Comparison of ENCODE assay signal across 25 mouse cellular contexts in genomic region chr5:49149684-49150083, GRCm38 (mm10).
DNase-seq lines count a peak whose midpoint lies in the region; ATAC-seq and TF ChIP-seq lines count a peak whose summit lies in the region.
"Had no signal": no experiment of that assay in that cellular context is flagged by ENCODE, and none has a peak within 500 bp of the region (broad histone marks: within the 10 kb centered on the region; RNA-seq: fewer than 3 reads in every experiment).

No protein-coding gene starts in this region.

- H3K27ac ChIP-seq in forebrain, embryonic 14.5 days (ENCODE audit: low read depth, low read length): no peak overlapping the region
- H3K27ac ChIP-seq in forebrain, embryonic 11.5 days (ENCODE audit: low read depth, low read length): no peak overlapping the region
- H3K27ac ChIP-seq in hindbrain, postnatal 0 days: no peak overlapping the region
- H3K27ac ChIP-seq in hindbrain, embryonic 13.5 days: no peak overlapping the region
- H3K27ac ChIP-seq in liver, postnatal 0 days (ENCODE audit: low read depth): no peak overlapping the region
- H3K27ac ChIP-seq: embryonic facial prominence, embryonic 10.5 days; embryonic facial prominence, embryonic 13.5 days; heart, embryonic 15.5 days; hindbrain, embryonic 10.5 days; hindbrain, embryonic 14.5 days had no signal

- H3K4me2 ChIP-seq in forebrain, embryonic 14.5 days (ENCODE audit: low read length): no peak overlapping the region
- H3K4me2 ChIP-seq in forebrain, embryonic 11.5 days (ENCODE audit: low read depth, low read length, severe bottlenecking): no peak overlapping the region
- no peak overlapping the region for H3K4me2 ChIP-seq in hindbrain, postnatal 0 days (ENCODE audit: low read depth, low read length)
- no peak overlapping the region for H3K4me2 ChIP-seq in hindbrain, embryonic 13.5 days
- no peak overlapping the region for H3K4me2 ChIP-seq in liver, postnatal 0 days (ENCODE audit: low read depth, low read length)
- H3K4me2 ChIP-seq: embryonic facial prominence, embryonic 13.5 days; heart, embryonic 12.5 days; heart, embryonic 15.5 days; hindbrain, embryonic 14.5 days had no signal

- H3K27me3 ChIP-seq in forebrain, embryonic 14.5 days (replicated peaks; ENCODE audit: control insufficient read depth, insufficient read depth, low read length): no peaks in the 10 kb centered on the region
- H3K27me3 ChIP-seq in forebrain, embryonic 11.5 days (ENCODE audit: control insufficient read depth, insufficient read depth, low read length): no peaks in the 10 kb centered on the region
- no peaks in the 10 kb centered on the region for H3K27me3 ChIP-seq in hindbrain, postnatal 0 days (ENCODE audit: insufficient read depth, low read length)
- no peaks in the 10 kb centered on the region for H3K27me3 ChIP-seq in hindbrain, embryonic 13.5 days
- H3K27me3 ChIP-seq in liver, postnatal 0 days (ENCODE audit: insufficient read depth, low read length): no peaks in the 10 kb centered on the region
- H3K27me3 ChIP-seq: embryonic facial prominence, embryonic 13.5 days; heart, embryonic 12.5 days; heart, embryonic 15.5 days had no signal

- H3K9me3 ChIP-seq in forebrain, embryonic 14.5 days (replicated peaks; ENCODE audit: control insufficient read depth, low read length): no peaks in the 10 kb centered on the region
- H3K9me3 ChIP-seq in forebrain, embryonic 11.5 days (ENCODE audit: control insufficient read depth, low read length): no peaks in the 10 kb centered on the region
- no peaks in the 10 kb centered on the region for H3K9me3 ChIP-seq in hindbrain, postnatal 0 days (ENCODE audit: low read length)
- no peaks in the 10 kb centered on the region for H3K9me3 ChIP-seq in hindbrain, embryonic 13.5 days
- H3K9me3 ChIP-seq in liver, postnatal 0 days (ENCODE audit: low read length): no peaks in the 10 kb centered on the region
- H3K9me3 ChIP-seq: embryonic facial prominence, embryonic 10.5 days; embryonic facial prominence, embryonic 13.5 days; heart, embryonic 12.5 days; heart, embryonic 15.5 days; hindbrain, embryonic 10.5 days had no signal

- no peak overlapping the region for H3K4me3 ChIP-seq in forebrain, embryonic 14.5 days (ENCODE audit: low read depth, low read length)
- no peak overlapping the region for H3K4me3 ChIP-seq in forebrain, embryonic 11.5 days (ENCODE audit: low read depth, low read length)
- no peak overlapping the region for H3K4me3 ChIP-seq in hindbrain, postnatal 0 days (ENCODE audit: low read length)
- no peak overlapping the region for H3K4me3 ChIP-seq in hindbrain, embryonic 13.5 days
- H3K4me3 ChIP-seq in liver, postnatal 0 days (ENCODE audit: low read depth, low read length): no peak overlapping the region
- H3K4me3 ChIP-seq: embryonic facial prominence, embryonic 10.5 days; embryonic facial prominence, embryonic 13.5 days; erythroblast, embryonic 14.5 days; heart, embryonic 12.5 days; heart, embryonic 15.5 days; hindbrain, embryonic 10.5 days had no signal

- 73% methylated on average over 2 of the region's 2 CpGs for WGBS in forebrain, embryonic 14.5 days
- WGBS in forebrain, embryonic 11.5 days: 90% methylated on average over 2 of the region's 2 CpGs
- WGBS in hindbrain, postnatal 0 days: 72% methylated on average over 2 of the region's 2 CpGs
- 86% methylated on average over 2 of the region's 2 CpGs for WGBS in hindbrain, embryonic 13.5 days
- WGBS in liver, postnatal 0 days (ENCODE audit: insufficient replicate concordance): 70% methylated on average over 2 of the region's 2 CpGs

- peak; percentile 66 for DNase-seq in forebrain, embryonic 14.5 days (ENCODE audit: low spot score)
- no peak for DNase-seq in forebrain, embryonic 11.5 days (ENCODE audit: low spot score)
- peak; percentile 6 for DNase-seq in hindbrain, postnatal 0 days (ENCODE audit: low spot score)
- peak; percentile 59 for DNase-seq in brain, embryonic 14.5 days (ENCODE audit: low read depth)
- no peak for DNase-seq in liver, postnatal 0 days
- DNase-seq: adrenal gland, adult 2 months; adrenal gland, postnatal 14 days; cerebellum, adult 2 months; cerebellum, postnatal 36 days; embryo, embryonic 11 days; gastrocnemius, postnatal 25 days; heart, adult 18-20 months; heart, postnatal 10 days; heart, postnatal 36 days; kidney, adult 2 months had no signal

- H3K4me1 ChIP-seq in forebrain, embryonic 14.5 days (ENCODE audit: control insufficient read depth, insufficient read depth, low read length): no peaks in the 10 kb centered on the region
- no peaks in the 10 kb centered on the region for H3K4me1 ChIP-seq in forebrain, embryonic 11.5 days (replicated peaks; ENCODE audit: control insufficient read depth, insufficient read depth, low read length)
- no peaks in the 10 kb centered on the region for H3K4me1 ChIP-seq in hindbrain, postnatal 0 days (ENCODE audit: insufficient read depth, low read length)
- H3K4me1 ChIP-seq in hindbrain, embryonic 13.5 days (replicated peaks): no peaks in the 10 kb centered on the region
- no peaks in the 10 kb centered on the region for H3K4me1 ChIP-seq in liver, postnatal 0 days (ENCODE audit: insufficient read depth)
- H3K4me1 ChIP-seq: embryonic facial prominence, embryonic 10.5 days; embryonic facial prominence, embryonic 13.5 days; heart, embryonic 12.5 days; heart, embryonic 15.5 days; hindbrain, embryonic 10.5 days had no signal

- peak; percentile 66; the same call in 1 of the 2 replicates for ATAC-seq in forebrain, embryonic 14.5 days
- ATAC-seq in forebrain, embryonic 11.5 days (replicated peaks; ENCODE audit: low FRiP score): no peak
- ATAC-seq in hindbrain, postnatal 0 days: no peak
- ATAC-seq in hindbrain, embryonic 13.5 days (ENCODE audit: low FRiP score): no peak
- ATAC-seq in liver, postnatal 0 days: no peak
- ATAC-seq: CD4-positive, CD25-positive, alpha-beta regulatory T cell, adult 4 months; intestine, postnatal 0 days had no signal

- no peak for TF ChIP-seq EP300 in liver, postnatal 0 days (IDR thresholded peaks at IDR 0.05; ENCODE audit: low read depth)

- H3K9ac ChIP-seq in forebrain, embryonic 14.5 days (ENCODE audit: low read length): no peak overlapping the region
- H3K9ac ChIP-seq in forebrain, embryonic 11.5 days (ENCODE audit: low read length): no peak overlapping the region
- H3K9ac ChIP-seq in hindbrain, postnatal 0 days (replicated peaks; ENCODE audit: low read length): no peak overlapping the region
- H3K9ac ChIP-seq in hindbrain, embryonic 13.5 days: no peak overlapping the region
- no peak overlapping the region for H3K9ac ChIP-seq in liver, postnatal 0 days (replicated peaks)
- H3K9ac ChIP-seq: embryonic facial prominence, embryonic 13.5 days; heart, embryonic 12.5 days; heart, embryonic 15.5 days; hindbrain, embryonic 14.5 days had no signal

- TF ChIP-seq CTCF in hindbrain, postnatal 0 days (IDR thresholded peaks at IDR 0.05; ENCODE audit: low read depth): no peak
- TF ChIP-seq CTCF in brain, embryonic 14.5 days (IDR thresholded peaks at IDR 0.05; ENCODE audit: borderline replicate concordance, extremely low read depth, insufficient read depth, insufficient read length): no peak
- TF ChIP-seq CTCF in liver, postnatal 0 days (IDR thresholded peaks at IDR 0.05; ENCODE audit: low read depth): no peak

- no peaks in the 10 kb centered on the region for H3K36me3 ChIP-seq in forebrain, embryonic 14.5 days (ENCODE audit: control insufficient read depth, insufficient read depth, low read length)
- H3K36me3 ChIP-seq in forebrain, embryonic 11.5 days (ENCODE audit: control insufficient read depth, insufficient read depth, low read length): no peaks in the 10 kb centered on the region
- H3K36me3 ChIP-seq in hindbrain, postnatal 0 days (ENCODE audit: insufficient read depth, low read length): no peaks in the 10 kb centered on the region
- no peaks in the 10 kb centered on the region for H3K36me3 ChIP-seq in hindbrain, embryonic 13.5 days
- H3K36me3 ChIP-seq in liver, postnatal 0 days (replicated peaks; ENCODE audit: insufficient read depth, low read length): no peaks in the 10 kb centered on the region
- H3K36me3 ChIP-seq: embryonic facial prominence, embryonic 10.5 days; embryonic facial prominence, embryonic 13.5 days; heart, embryonic 12.5 days; heart, embryonic 15.5 days; hindbrain, embryonic 10.5 days had no signal

- TF ChIP-seq POLR2A in brain, embryonic 14.5 days (IDR thresholded peaks at IDR 0.05; ENCODE audit: borderline replicate concordance, extremely low read depth, insufficient read depth, insufficient read length, poor library complexity, severe bottlenecking): no peak

Comparison
In these comparisons a context has a peak if more than half of its experiments do, and no peak if none do; other contexts are left out.
1. DNase-seq: peak in forebrain, embryonic 14.5 days (single experiment), hindbrain, postnatal 0 days (single experiment) and brain, embryonic 14.5 days (single experiment); none in forebrain, embryonic 11.5 days (single experiment) and liver, postnatal 0 days (single experiment).